Mouse (Mus musculus) olfactory bulb, adult 2 months (tissue): ENCODE data around the gene Gba2.

Experiments used
- CTCF ChIP-seq: fragments of 200-500 bp; IDR thresholded peaks from 2 replicates; pipeline ENCODE4 v1.5.1; 2012; ENCODE audit warnings: low read depth, mild to moderate bottlenecking, low read length, moderate library complexity; ENCODE audit not compliant: insufficient read depth
- POLR2A ChIP-seq: fragments of 200-500 bp; IDR thresholded peaks from 2 replicates; pipeline ENCODE4 v1.6.1; 2012; ENCODE audit warnings: mild to moderate bottlenecking, low read depth, low read length, moderate library complexity; ENCODE audit not compliant: insufficient read depth

GRCm38 (mm10) chr4:43591961-43592360 lies 13.3 kb upstream of the Gba2 start:
- no peak for TF ChIP-seq CTCF
- TF ChIP-seq POLR2A = no peak
